Mouse (Mus musculus) embryonic fibroblast, embryonic 13.5 days (primary cell): Measurements from ENCODE around the gene Daam1.

Experiments used
- CTCF ChIP-seq: IDR thresholded peaks from 2 replicates; pipeline ENCODE4 v1.5.1; 2011; ENCODE audit warnings: mild to moderate bottlenecking, control low read depth, low read length, moderate library complexity, borderline replicate concordance; ENCODE audit not compliant: insufficient read depth
- POLR2A ChIP-seq: IDR thresholded peaks from 2 replicates; pipeline ENCODE4 v1.6.1; 2011; ENCODE audit warnings: low read depth, mild to moderate bottlenecking, control low read depth, low read length, moderate library complexity

- TF ChIP-seq POLR2A, result no peak
- TF ChIP-seq CTCF, result no peak
These were observed 8.8 kb downstream of the Daam1 start for GRCm38 (mm10) chr12:71839653-71840052.
